Mouse (Mus musculus): ENCODE measurements around the gene Kcnma1. TPM values are rescaled to one million over a fixed set of nuclear protein-coding genes. Genes with fewer than 3 reads are reported as not detected.

Kcnma1 gene
- polyA plus RNA-seq, 1 experiment: 0.29 TPM

- no peaks in the 10 kb centered on the region for H3K27me3 ChIP-seq (ENCODE audit: control insufficient read depth, insufficient read depth, low read length)
- H3K4me1 ChIP-seq (ENCODE audit: control insufficient read depth, insufficient read depth, insufficient read length): no peaks in the 10 kb centered on the region
- WGBS: 79% methylated on average over 3 of the region's 3 CpGs
- TF ChIP-seq CTCF (IDR thresholded peaks at IDR 0.05; ENCODE audit: extremely low read depth, insufficient read depth, insufficient read length, insufficient replicate concordance) (no peak), POLR2A (IDR thresholded peaks at IDR 0.05; ENCODE audit: low read depth, low read length) (no peak)
- no peak for DNase-seq (ENCODE audit: low read depth in 1 of 2, low spot score in 2 of 2)
- H3K27ac ChIP-seq (ENCODE audit: insufficient read depth, low read length): no peak overlapping the region
- no peaks in the 10 kb centered on the region for H3K36me3 ChIP-seq (ENCODE audit: control insufficient read depth, insufficient read depth, low read length)
- H3K4me3 ChIP-seq (ENCODE audit: extremely low read depth, insufficient read depth, insufficient read length): no peak overlapping the region
These were observed 519.8 kb downstream of the Kcnma1 start for GRCm38 (mm10) chr14:23494496-23494800.

- Histone ChIP-seq H3K4me1 (ENCODE audit: control insufficient read depth, insufficient read depth, insufficient read length) (no peaks in the 10 kb centered on the region), H3K4me3 (ENCODE audit: extremely low read depth, insufficient read depth, insufficient read length) (no peak overlapping the region), H3K27ac (ENCODE audit: insufficient read depth, low read length) (no peak overlapping the region), H3K27me3 (ENCODE audit: control insufficient read depth, insufficient read depth, low read length) (no peaks in the 10 kb centered on the region), H3K36me3 (ENCODE audit: control insufficient read depth, insufficient read depth, low read length) (no peaks in the 10 kb centered on the region)
- 86% methylated on average over 8 of the region's 8 CpGs for WGBS
- DNase-seq (ENCODE audit: low read depth in 1 of 2, low spot score in 2 of 2): no peak
- TF ChIP-seq POLR2A (IDR thresholded peaks at IDR 0.05; ENCODE audit: low read depth, low read length) (no peak), CTCF (IDR thresholded peaks at IDR 0.05; ENCODE audit: extremely low read depth, insufficient read depth, insufficient read length, insufficient replicate concordance) (no peak)
These were observed 520.4 kb downstream of the Kcnma1 start for GRCm38 (mm10) chr14:23493750-23494495.

DNA sequence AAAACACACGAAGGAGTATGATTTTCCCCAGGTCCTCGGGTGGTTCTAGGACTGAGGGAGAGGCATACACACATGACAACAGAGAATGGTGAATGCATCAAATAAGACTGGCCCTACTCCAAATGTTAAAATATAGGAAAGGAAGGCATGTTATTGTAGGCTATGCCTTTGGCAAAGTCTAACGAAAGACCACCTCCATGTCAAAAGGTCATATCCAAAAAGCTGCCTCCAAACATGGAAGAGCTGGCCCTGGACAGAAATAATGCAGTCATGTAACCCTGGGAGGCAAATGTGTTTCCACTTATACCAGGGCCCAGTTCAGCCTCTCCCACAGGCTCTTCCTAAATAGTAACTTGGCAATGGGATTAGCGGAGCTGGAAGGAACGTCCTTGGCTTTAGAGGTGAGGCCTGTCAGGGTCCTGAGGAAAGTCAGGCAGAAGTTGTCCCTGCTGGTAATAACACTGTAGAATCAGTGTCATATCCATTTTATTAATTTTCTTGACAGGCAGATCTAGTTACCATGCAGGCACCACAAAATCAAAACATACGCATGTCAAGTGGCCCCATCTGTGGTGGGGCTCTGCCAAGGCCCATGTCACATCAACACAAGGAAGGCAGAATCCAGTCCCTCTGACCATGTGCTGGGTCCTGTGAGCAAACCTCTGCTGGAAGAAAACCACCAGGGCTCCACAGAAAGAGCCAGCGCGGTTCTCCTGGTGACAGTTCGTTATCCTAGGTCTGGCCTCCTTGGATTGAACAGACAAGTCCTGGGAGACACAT is 521.5 kb downstream of the Kcnma1 start:
- no peaks in the 10 kb centered on the region for H3K36me3 ChIP-seq (ENCODE audit: control insufficient read depth, insufficient read depth, low read length)
- no peak overlapping the region for H3K4me3 ChIP-seq (ENCODE audit: extremely low read depth, insufficient read depth, insufficient read length)
- no peak for DNase-seq (ENCODE audit: low read depth in 1 of 2, low spot score in 2 of 2)
- TF ChIP-seq CTCF (IDR thresholded peaks at IDR 0.05; ENCODE audit: extremely low read depth, insufficient read depth, insufficient read length, insufficient replicate concordance) (no peak), POLR2A (IDR thresholded peaks at IDR 0.05; ENCODE audit: low read depth, low read length) (no peak)
- no peak overlapping the region for H3K27ac ChIP-seq (ENCODE audit: insufficient read depth, low read length)
- 92% methylated on average over 9 of the region's 9 CpGs for WGBS
- no peaks in the 10 kb centered on the region for H3K27me3 ChIP-seq (ENCODE audit: control insufficient read depth, insufficient read depth, low read length)
- H3K4me1 ChIP-seq (ENCODE audit: control insufficient read depth, insufficient read depth, insufficient read length): no peaks in the 10 kb centered on the region

- 68% methylated on average over 2 of the region's 2 CpGs for WGBS
- DNase-seq (ENCODE audit: low read depth in 1 of 2, low spot score in 2 of 2): no peak
- no peak overlapping the region for H3K4me3 ChIP-seq (ENCODE audit: extremely low read depth, insufficient read depth, insufficient read length)
- no peaks in the 10 kb centered on the region for H3K36me3 ChIP-seq (ENCODE audit: control insufficient read depth, insufficient read depth, low read length)
- H3K27ac ChIP-seq (ENCODE audit: insufficient read depth, low read length): no peak overlapping the region
- H3K27me3 ChIP-seq (ENCODE audit: control insufficient read depth, insufficient read depth, low read length): no peaks in the 10 kb centered on the region
- TF ChIP-seq POLR2A (IDR thresholded peaks at IDR 0.05; ENCODE audit: low read depth, low read length): no peak
- no peak for TF ChIP-seq CTCF (IDR thresholded peaks at IDR 0.05; ENCODE audit: extremely low read depth, insufficient read depth, insufficient read length, insufficient replicate concordance)
- no peaks in the 10 kb centered on the region for H3K4me1 ChIP-seq (ENCODE audit: control insufficient read depth, insufficient read depth, insufficient read length)
These were observed 522.9 kb downstream of the Kcnma1 start for GRCm38 (mm10) chr14:23491359-23491758.

- Histone ChIP-seq H3K27ac (ENCODE audit: insufficient read depth, low read length) (no peak overlapping the region), H3K4me1 (ENCODE audit: control insufficient read depth, insufficient read depth, insufficient read length) (no peaks in the 10 kb centered on the region), H3K4me3 (ENCODE audit: extremely low read depth, insufficient read depth, insufficient read length) (no peak overlapping the region), H3K27me3 (ENCODE audit: control insufficient read depth, insufficient read depth, low read length) (no peaks in the 10 kb centered on the region), H3K36me3 (ENCODE audit: control insufficient read depth, insufficient read depth, low read length) (no peaks in the 10 kb centered on the region)
- WGBS: 84% methylated on average over 1 of the region's 1 CpGs
- no peak for TF ChIP-seq POLR2A (IDR thresholded peaks at IDR 0.05; ENCODE audit: low read depth, low read length)
- TF ChIP-seq CTCF (IDR thresholded peaks at IDR 0.05; ENCODE audit: extremely low read depth, insufficient read depth, insufficient read length, insufficient replicate concordance): no peak
- DNase-seq (ENCODE audit: low read depth in 1 of 2, low spot score in 2 of 2): no peak
These were observed 527.6 kb downstream of the Kcnma1 start for GRCm38 (mm10) chr14:23486687-23487086.

DNA sequence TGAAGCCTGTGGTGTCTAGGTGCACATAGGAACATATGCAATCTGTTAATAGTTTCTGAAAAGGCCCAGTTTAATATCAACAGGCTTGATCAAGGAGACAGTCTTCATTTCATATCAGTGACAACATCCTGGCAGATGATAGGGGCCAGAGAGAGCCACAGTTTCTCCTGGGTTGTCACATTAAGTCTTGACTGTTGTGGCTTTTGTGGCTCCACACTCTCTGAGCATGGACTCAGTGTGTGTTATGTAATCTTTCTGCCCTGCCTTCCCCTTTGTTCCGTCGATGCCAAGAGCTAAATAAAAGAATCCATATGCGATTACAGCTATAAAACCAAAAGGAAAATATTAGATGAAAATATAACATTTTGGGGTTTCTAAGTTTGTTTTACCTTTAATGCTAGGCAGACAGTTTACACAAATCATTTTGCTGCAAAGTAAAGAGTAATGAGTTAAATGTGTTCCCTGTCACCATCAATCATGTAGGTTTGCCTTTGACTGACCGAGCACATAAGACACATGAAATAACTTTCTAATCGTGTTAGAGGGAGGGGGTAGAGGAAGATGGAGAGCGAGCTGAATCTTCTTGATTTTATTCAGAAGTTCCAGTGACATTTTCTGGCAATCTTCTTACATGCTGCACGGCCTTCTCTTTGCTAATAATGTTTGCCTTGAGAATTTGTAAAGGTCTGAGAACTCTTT is 528.3 kb downstream of the Kcnma1 start:
- no peak for DNase-seq (ENCODE audit: low read depth in 1 of 2, low spot score in 2 of 2)
- Histone ChIP-seq H3K27me3 (ENCODE audit: control insufficient read depth, insufficient read depth, low read length) (no peaks in the 10 kb centered on the region), H3K4me3 (ENCODE audit: extremely low read depth, insufficient read depth, insufficient read length) (no peak overlapping the region), H3K27ac (ENCODE audit: insufficient read depth, low read length) (no peak overlapping the region), H3K4me1 (ENCODE audit: control insufficient read depth, insufficient read depth, insufficient read length) (no peaks in the 10 kb centered on the region), H3K36me3 (ENCODE audit: control insufficient read depth, insufficient read depth, low read length) (no peaks in the 10 kb centered on the region)
- TF ChIP-seq CTCF (IDR thresholded peaks at IDR 0.05; ENCODE audit: extremely low read depth, insufficient read depth, insufficient read length, insufficient replicate concordance): no peak
- TF ChIP-seq POLR2A (IDR thresholded peaks at IDR 0.05; ENCODE audit: low read depth, low read length): no peak
- WGBS: 67% methylated on average over 7 of the region's 7 CpGs
